Mouse (Mus musculus) frontal cortex, adult (tissue): ENCODE measurements around the gene Pnldc1.
"Not testable (repeated sequence)": the region's sequence is repeated elsewhere in the genome, so short reads cannot be mapped to it uniquely, and the experiment has no call there.

Experiments
- ATAC-seq: cut with Nextera tagmentation; 2 replicates; pipeline ENCODE4 v1.9.2; 2017; ENCODE audit warnings: mild to moderate bottlenecking, moderate library complexity, mixed read lengths; ENCODE audit not compliant: low TSS enrichment

Pnldc1 gene

DNA sequence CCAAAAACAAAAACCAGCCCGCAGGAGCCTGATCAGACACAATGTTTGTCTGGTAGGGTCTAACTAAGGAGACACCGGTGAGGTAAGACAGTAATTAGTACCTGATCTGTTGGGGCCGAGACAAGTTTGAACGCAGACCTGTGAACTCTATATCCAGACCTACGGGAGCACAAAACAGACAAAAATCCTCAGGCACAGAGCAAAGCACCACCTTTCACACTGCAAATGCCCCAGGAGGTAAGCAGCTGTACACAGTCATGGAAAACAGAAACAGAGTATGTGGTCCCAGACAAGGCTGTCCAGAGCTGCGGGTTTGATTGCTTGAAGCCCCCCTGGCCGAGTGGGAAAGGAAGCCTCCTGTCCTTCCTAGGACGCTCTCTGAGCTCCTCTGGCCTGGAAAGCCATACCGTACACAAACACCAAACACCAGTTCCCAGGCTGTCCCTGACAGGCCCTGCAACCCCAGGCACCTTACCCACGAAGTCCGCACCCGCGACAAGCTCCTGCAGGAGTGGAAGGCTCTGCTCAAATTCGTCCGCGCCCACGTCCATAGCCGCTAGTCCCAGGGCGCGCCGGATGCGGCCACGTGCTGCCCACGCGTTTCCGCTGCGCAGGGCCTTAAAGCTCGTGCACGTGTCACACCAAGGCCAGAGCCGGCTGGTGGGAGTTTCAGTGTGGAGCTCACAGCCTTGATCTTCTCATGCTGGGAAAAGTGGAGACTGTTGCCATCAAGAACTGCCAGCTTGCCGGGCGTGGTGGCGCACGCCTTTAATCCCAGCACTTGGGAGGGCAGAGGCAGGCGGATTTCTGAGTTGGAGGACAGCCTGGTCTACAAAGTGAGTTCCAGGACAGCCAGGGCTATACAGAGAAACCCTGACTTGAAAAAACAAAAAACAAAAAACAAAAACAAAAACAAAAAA, at the start of gene Pnldc1:
Gene Pnldc1, minus strand, starts transcription at position 870 of the 920 bp plus-strand sequence.
- ATAC-seq, result no peak

GRCm38 (mm10) chr17:12959377-12959776, 49.3 kb upstream of the Pnldc1 start:
- ATAC-seq, result not testable (repeated sequence)

GRCm38 (mm10) chr17:12956664-12957063, 46.6 kb upstream of the Pnldc1 start:
- no peak for ATAC-seq

- no peak for ATAC-seq
These were observed 39.6 kb upstream of the Pnldc1 start for GRCm38 (mm10) chr17:12949669-12950068.

GRCm38 (mm10) chr17:12942459-12943162, 32.6 kb upstream of the Pnldc1 start:
- no peak for ATAC-seq

GRCm38 (mm10) chr17:12941543-12942260, 31.7 kb upstream of the Pnldc1 start:
- no peak for ATAC-seq

GRCm38 (mm10) chr17:12940151-12940805, 30.2 kb upstream of the Pnldc1 start, which contains the start of gene Acat3:
Gene Acat3, minus strand, starts transcription at chr17:12940600.
- ATAC-seq, result peak; percentile 30; the same call in 1 of the 2 replicates

DNA sequence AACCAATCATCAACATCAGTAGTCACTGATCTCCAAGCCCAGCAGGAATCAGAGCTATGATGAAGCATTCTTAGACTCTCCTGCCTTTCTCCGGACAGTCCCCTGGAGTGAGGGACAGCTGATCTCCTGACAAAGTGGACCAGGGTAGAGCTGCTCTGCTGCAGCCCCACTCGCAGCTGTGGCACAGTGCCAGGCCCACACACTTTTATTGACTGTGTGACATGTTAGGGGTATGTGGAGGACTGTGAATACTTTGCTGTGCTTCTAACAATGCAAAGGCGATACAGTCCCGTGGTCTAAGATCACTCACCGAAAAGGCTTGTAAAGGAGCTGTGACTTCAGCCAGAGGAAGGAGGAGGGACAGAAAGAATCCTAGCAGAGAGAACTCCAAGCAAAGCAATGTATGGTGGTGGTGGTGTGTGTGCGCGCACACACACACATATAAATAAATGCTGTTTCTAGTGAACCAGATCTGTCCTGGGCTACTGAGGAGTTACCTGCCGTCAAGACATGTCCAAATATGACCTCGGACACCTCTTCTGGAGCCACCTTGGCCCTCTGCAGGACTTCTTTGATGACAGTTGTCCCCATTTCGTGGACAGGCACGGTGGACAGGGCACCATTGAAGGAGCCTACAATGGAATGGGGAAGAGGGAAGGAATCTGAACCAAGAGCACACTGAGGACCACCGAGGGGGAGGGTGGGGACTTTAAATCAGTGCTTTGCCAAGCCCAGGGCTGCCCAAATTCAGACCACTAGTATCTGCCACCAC, 29.5 kb upstream of the Pnldc1 start:
- ATAC-seq, result peak; percentile 43

DNA sequence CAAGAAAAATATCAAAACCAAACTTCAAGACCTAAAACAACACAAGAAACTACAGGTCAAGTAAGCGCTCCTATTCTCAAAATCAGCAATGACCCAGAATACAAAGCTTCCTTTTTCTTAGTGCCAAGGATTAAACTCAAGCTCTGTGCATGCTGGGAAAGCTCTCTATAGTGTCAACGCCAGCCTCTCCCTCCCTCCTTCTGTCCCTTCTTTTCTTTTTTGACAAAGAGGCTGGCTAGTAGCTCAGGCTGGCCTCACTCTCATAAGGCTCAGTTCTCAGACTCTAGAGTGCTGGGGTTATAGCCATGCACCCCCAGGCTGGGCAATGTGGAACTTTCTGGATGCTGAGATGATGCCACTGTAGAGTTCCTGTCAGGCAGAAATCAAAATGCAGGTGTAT, 28.0 kb upstream of the Pnldc1 start:
- ATAC-seq, result no peak

- no peak for ATAC-seq
These were observed 27.5 kb upstream of the Pnldc1 start for GRCm38 (mm10) chr17:12937412-12937970.

- ATAC-seq, result no peak
These were observed 25.7 kb upstream of the Pnldc1 start for GRCm38 (mm10) chr17:12935719-12936118.

DNA sequence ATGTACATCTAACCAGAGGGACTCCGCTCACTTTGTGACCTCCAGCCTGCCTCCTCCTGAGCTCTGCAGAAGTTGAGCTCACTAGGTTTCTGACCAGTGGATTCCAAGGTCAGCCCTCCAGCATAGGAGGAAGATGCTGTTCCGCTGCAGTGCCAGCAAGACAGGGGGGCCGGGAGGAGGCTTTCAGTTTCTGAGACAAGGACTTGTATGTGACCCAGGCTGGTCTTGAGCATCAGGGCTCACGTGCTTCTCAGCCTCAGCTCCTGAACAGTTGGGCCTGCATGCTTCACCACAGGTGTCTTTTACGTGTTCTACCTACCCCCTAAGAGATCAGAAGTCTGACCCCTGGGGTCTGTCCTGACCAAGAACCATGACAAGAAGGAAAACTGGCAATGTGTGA, 21.5 kb upstream of the Pnldc1 start:
- ATAC-seq, result not testable (repeated sequence)

- no peak for ATAC-seq
These were observed 15.7 kb upstream of the Pnldc1 start for GRCm38 (mm10) chr17:12925703-12926180.

DNA sequence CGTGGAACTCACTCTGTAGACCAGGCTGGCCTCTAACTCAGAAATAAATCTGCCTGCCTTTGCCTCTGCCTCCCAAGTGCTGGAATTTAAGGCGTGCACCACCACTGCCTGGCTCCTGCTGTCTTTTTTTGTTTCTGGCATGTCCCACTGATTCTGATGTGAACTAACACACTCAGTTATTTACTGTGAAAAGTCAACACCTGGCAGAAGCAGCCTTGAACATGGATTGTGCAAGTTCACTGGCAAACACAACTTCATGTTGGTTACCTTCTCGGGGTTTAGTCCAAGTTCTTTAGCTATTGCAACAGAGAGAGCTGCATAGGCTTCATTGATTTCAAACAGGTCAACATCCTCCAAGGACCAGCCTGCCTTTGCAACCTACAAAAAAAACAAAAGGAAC, 15.0 kb upstream of the Pnldc1 start:
- no peak for ATAC-seq

DNA sequence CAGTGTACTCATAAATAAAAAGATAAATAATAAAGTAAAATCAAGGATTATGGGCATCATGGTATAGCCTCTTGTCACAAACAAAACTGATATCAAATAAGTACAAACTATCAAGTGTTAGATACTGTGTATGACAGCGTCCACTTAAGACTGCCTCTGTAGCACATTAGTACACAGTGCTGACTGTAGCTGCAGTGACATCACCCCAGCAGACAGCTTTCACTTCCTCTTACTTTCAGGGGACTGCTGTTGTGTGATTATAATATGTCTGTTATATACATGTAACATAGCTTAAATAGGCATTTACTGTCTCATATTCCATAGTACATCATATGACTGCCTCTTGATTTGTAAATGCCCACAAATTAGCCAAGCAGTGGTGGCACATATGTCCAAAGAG, 11.0 kb upstream of the Pnldc1 start:
- ATAC-seq, result no peak

GRCm38 (mm10) chr17:12916588-12917380, 6.8 kb upstream of the Pnldc1 start:
- peak; percentile 38 for ATAC-seq

GRCm38 (mm10) chr17:12915881-12916583, 6.0 kb upstream of the Pnldc1 start, which contains the start of gene Mrpl18:
Gene Mrpl18, minus strand, starts transcription at chr17:12916345.
- ATAC-seq, result peak; percentile 99

DNA sequence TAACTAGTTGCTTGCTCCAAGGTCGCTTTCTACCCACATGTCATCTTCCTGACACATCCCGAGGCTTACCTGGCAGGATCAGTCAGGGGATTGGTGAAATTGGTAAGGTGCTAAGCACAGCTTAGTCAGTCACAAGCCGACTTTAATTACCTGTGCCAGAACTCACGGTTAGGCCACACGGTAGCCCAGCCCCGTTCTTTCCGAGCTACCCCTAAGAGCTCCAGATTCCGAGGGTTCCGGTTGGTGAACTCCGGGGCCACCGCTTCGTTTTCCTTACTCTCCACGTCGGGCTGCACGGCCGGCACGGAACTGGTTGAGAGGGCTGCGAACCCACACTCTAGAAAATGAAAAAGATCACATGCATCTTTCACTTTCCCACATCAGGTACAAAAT, 5.5 kb upstream of the Pnldc1 start, which contains the start of gene Tcp1:
Gene Tcp1, plus strand, starts transcription at position 214 of the 393 bp plus-strand sequence.
- ATAC-seq, result no peak

- ATAC-seq, result no peak
These were observed 361 bp upstream of the Pnldc1 start for GRCm38 (mm10) chr17:12910391-12910790.
